Mouse (Mus musculus) T-cell, adult 66 days (primary cell): ENCODE data around the gene St8sia6. TPM values are rescaled to one million over a fixed set of nuclear protein-coding genes. Genes with fewer than 3 reads are reported as not detected.

Experiments
- total RNA-seq, 2 experiments: library from RNA; stranded (reverse); gene quantifications; 3 replicates in 1 of 2; 4 replicates in 1 of 2; pipeline ENCODE4 v1.2.4; 2023

St8sia6 gene
- total RNA-seq: 10 to 100 TPM; 39.2 to 40.1 TPM

GRCm38 (mm10) chr2:13793969-13794363 lies at the start of gene St8sia6:
Gene St8sia6 (minus strand): TSS chr2:13794064.

Other genes with a start within 250 kb of the St8sia6 start
- gene Trdmt1, start 249.4 kb downstream of the St8sia6 start, total RNA-seq: 1 to 10 TPM; 6.0 to 6.1 TPM
- 100 to 1,000 TPM; 251 to 275 TPM for gene Vim, start 220.1 kb downstream of the St8sia6 start, total RNA-seq